Mouse (Mus musculus) brain, embryonic 18.5 days (tissue): ENCODE measurements around the gene Mettl7a1.
"Not testable (repeated sequence)": the region's sequence is repeated elsewhere in the genome, so short reads cannot be mapped to it uniquely, and the experiment has no call there.

Experiments
- DNase-seq: peaks from one replicate; pipeline ENCODE4 v3.0.0-alpha.2; 2012; ENCODE audit warnings: low read depth, low spot score

The Mettl7a1 gene

GRCm38 (mm10) chr15:100300499-100300898 lies 3.4 kb upstream of the Mettl7a1 start:
- DNase-seq, result no peak

- DNase-seq, result no peak
Observed at GRCm38 (mm10) chr15:100301556-100301955, 2.4 kb upstream of the Mettl7a1 start.

- DNase-seq, result no peak
Observed at GRCm38 (mm10) chr15:100303428-100304018, 417 bp upstream of the Mettl7a1 start.

- no peak for DNase-seq
Observed at GRCm38 (mm10) chr15:100306201-100306600, 2.3 kb downstream of the Mettl7a1 start.

- DNase-seq, result not testable (repeated sequence)
Observed at GRCm38 (mm10) chr15:100307438-100308096, 3.6 kb downstream of the Mettl7a1 start.

GRCm38 (mm10) chr15:100312346-100312745 lies 8.4 kb downstream of the Mettl7a1 start:
- no peak for DNase-seq

GRCm38 (mm10) chr15:100314448-100315145 lies 10.7 kb downstream of the Mettl7a1 start:
- DNase-seq, result no peak

GRCm38 (mm10) chr15:100318014-100318671 lies 14.2 kb downstream of the Mettl7a1 start:
- not testable (repeated sequence) for DNase-seq

GRCm38 (mm10) chr15:100319884-100320283 lies 15.9 kb downstream of the Mettl7a1 start:
- no peak for DNase-seq

GRCm38 (mm10) chr15:100320295-100320905 lies 16.5 kb downstream of the Mettl7a1 start:
- no peak for DNase-seq

- DNase-seq, result no peak
Observed at GRCm38 (mm10) chr15:100321134-100321533, 17.2 kb downstream of the Mettl7a1 start.

GRCm38 (mm10) chr15:100324021-100324591 lies 20.2 kb downstream of the Mettl7a1 start:
- DNase-seq, result no peak

GRCm38 (mm10) chr15:100325235-100325634 lies 21.3 kb downstream of the Mettl7a1 start:
- DNase-seq, result no peak

- not testable (repeated sequence) for DNase-seq
Observed at GRCm38 (mm10) chr15:100328089-100328488, 24.1 kb downstream of the Mettl7a1 start.

GRCm38 (mm10) chr15:100329336-100329735 lies 25.4 kb downstream of the Mettl7a1 start:
- DNase-seq, result not testable (repeated sequence)

GRCm38 (mm10) chr15:100330739-100331138 lies 26.8 kb downstream of the Mettl7a1 start:
- no peak for DNase-seq

- DNase-seq, result not testable (repeated sequence)
Observed at GRCm38 (mm10) chr15:100332077-100332961, 28.4 kb downstream of the Mettl7a1 start.

GRCm38 (mm10) chr15:100334629-100335028 lies 30.7 kb downstream of the Mettl7a1 start, which contains the start of gene Mettl7a3:
Gene Mettl7a3, plus strand, starts transcription at chr15:100334929.
- no peak for DNase-seq

GRCm38 (mm10) chr15:100337328-100337727 lies 33.4 kb downstream of the Mettl7a1 start:
- DNase-seq, result not testable (repeated sequence)

- not testable (repeated sequence) for DNase-seq
Observed at GRCm38 (mm10) chr15:100337847-100338246, 33.9 kb downstream of the Mettl7a1 start.
